Mouse (Mus musculus): ENCODE measurements around the gene Irak2.
"Not testable (repeated sequence)": the region's sequence is repeated elsewhere in the genome, so short reads cannot be mapped to it uniquely, and the experiment has no call there.

Irak2 gene

DNA sequence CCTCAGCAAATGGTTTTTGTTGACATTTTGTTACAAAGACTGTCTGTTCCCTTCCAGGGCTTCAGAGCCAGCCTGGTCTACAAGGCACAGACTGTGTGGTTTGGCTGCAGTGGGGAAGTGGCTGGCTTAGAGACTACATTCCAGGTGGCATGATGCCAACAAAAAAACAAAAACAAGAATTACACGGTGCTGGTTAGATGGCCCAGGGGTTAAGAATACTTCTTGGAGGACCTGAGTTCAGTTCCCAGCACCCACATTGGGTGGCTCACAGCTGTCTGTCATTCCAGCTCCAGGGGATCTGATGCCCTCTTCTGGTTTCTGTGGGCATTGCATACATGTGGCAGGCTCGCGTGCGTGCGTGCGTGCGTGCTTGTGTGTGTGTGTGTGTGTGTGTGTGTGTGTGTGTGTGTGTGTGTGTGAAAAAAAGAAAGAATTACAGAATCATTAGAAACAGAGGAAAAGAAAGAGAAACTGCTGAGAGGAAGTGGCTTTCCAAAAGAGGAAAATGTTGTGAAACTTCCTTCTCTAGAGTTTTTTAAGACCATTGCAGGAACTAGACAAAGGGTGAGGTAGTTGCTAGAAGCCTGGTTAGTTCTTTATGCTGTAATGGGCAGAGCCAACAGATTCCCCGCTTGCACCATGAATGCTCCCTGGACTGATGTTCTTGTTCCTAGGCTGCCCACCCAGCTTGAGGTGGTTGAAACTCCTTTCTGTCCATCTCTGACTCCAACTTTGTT is 24.9 kb downstream of the Irak2 start:
- in situ Hi-C loops (cut with MboI; ENCODE audit: low sequenced_read_pairs) = no loop called here

- in situ Hi-C loops (cut with MboI; ENCODE audit: low sequenced_read_pairs) = no loop called here
These were observed 26.0 kb downstream of the Irak2 start for GRCm38 (mm10) chr6:113664305-113664704.

- in situ Hi-C loops (cut with MboI; ENCODE audit: low sequenced_read_pairs) = no loop called here
These were observed 29.4 kb downstream of the Irak2 start for GRCm38 (mm10) chr6:113667611-113668122.

- in situ Hi-C loops (cut with MboI; ENCODE audit: low sequenced_read_pairs) = no loop called here
These were observed 30.3 kb downstream of the Irak2 start for GRCm38 (mm10) chr6:113668287-113669154.

DNA sequence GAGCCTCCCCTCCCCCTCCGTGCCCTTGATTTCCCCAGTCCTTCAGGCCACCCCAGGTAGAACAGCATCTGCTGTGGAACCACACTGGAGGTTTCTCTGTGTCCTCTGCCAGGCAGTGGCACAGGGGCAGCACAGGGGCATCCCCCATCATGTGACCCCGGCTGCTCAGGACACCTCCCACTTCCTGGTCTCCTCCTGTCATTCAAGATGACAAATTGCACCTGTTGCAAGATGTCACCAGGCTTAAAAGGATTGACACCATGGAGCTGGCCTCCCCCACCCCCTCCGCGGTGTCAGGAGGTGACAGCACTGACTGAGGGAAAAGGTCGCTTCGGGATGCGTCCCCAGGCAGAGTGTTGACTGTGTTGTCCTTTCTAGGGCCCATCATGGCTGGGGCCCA is 31.6 kb downstream of the Irak2 start:
- in situ Hi-C loops (cut with MboI; ENCODE audit: low sequenced_read_pairs) = no loop called here

GRCm38 (mm10) chr6:113672029-113672428 is 33.8 kb downstream of the Irak2 start:
- in situ Hi-C loops (cut with MboI; ENCODE audit: low sequenced_read_pairs) = not testable (repeated sequence)

DNA sequence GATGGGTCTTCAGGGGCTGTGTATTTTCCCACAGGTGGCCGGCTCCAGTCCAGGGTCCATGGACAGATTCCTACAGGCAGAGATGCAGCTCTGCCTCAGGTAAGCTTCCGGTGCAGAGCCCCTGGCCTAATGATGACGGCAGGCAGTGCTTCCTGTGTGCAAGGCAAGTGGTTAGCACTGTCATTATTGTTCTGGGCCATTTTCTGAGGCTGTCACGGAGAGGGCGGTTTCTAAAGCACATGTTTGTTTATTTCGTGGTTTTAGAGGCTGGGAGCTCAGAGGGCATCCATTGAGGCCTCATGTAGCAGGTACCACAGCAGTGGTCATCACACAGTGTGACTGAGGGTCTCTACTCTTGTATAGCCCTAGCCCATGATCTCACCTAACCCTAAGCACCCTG is 34.7 kb downstream of the Irak2 start:
- in situ Hi-C loops (cut with MboI; ENCODE audit: low sequenced_read_pairs) = no loop called here

GRCm38 (mm10) chr6:113675234-113675633 is 37.0 kb downstream of the Irak2 start:
- in situ Hi-C loops (cut with MboI; ENCODE audit: low sequenced_read_pairs) = loop anchor here (5.0 kb wide), 1 partner anchor 38 kb away; the partner anchor contains the start of gene Irak2

- in situ Hi-C loops (cut with MboI; ENCODE audit: low sequenced_read_pairs) = loop anchor here (5.0 kb wide), 1 partner anchor 39 kb away; the partner anchor contains the start of gene Irak2
These were observed 37.7 kb downstream of the Irak2 start for GRCm38 (mm10) chr6:113675991-113676390.

DNA sequence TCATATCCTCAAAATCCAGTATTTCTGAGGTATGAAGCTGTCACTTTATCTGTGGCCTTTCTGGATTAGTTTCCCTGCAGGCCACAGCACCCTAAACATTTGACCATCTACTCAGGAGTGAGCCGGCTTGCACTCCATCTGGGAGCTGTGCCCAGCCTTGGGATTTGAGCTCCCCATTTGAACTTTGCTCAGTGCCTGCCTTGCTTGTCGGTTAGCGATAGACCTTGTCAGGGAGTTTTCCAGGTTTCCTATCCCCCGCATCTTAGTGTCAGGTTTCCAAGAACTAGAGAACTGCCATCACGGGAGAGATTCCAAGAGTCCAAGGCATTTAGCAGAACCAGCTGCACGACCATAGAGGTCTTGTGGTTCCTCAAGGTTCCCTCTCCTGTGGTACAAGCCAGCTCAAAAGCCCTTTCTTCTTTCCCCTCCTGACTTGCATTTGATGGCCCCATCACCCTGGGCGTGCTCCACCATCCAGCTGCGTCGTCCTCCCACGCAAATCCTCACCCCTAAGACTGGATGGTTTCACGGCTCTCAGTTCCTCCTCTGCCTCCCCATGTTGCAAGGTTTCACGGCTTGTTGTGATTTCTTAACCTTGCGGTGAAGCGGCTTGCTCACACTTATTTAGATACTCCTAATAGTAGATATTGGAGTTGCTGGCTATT is 38.9 kb downstream of the Irak2 start:
- in situ Hi-C loops (cut with MboI; ENCODE audit: low sequenced_read_pairs) = loop anchor here (5.0 kb wide), 1 partner anchor 40 kb away; the partner anchor contains the start of gene Irak2

GRCm38 (mm10) chr6:113678246-113679012 is 40.2 kb downstream of the Irak2 start:
- in situ Hi-C loops (cut with MboI; ENCODE audit: low sequenced_read_pairs) = loop anchor here (5.0 kb wide), 1 partner anchor 41 kb away; the partner anchor contains the start of gene Irak2

- in situ Hi-C loops (cut with MboI; ENCODE audit: low sequenced_read_pairs) = loop anchor here (5.0 kb wide), 1 partner anchor 43 kb away; the partner anchor contains the start of gene Irak2
These were observed 41.8 kb downstream of the Irak2 start for GRCm38 (mm10) chr6:113679993-113680566.

GRCm38 (mm10) chr6:113681271-113681670 is 43.0 kb downstream of the Irak2 start:
- in situ Hi-C loops (cut with MboI; ENCODE audit: low sequenced_read_pairs) = no loop called here

DNA sequence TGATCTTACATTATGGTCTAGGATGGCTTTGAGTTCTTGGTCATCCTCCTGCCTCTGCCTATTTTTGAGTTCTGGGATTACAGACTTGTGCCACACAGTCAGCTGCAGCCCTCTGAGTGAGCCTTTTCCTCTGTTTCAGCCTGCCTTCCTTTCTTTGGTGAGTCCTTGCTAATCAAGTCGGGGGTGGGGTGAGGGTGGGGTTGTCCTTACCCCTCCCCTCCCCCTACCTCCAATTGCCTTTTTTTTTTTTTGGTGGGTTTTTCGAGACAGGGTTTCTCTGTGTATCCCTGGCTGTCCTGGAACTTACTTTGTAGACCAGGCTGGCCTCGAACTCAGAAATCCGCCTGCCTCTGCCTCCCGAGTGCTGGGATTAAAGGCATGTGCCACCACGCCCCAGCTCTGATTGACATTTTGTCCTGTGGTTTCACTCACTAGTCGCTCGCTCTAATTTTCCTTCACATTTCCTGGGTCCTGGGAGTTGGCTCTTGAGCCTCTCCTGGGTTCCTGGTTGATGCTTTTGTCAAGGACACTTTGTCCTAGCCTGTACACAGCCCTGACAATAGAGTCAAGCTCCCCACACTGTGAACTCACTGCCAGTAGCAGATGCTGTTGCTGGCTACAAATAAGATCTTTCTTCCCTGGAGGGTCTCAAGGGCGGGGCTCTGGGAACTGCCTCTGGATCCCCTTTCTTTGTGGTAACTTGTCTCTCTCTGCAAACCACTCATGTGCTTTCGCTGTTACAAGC is 45.0 kb downstream of the Irak2 start:
- in situ Hi-C loops (cut with MboI; ENCODE audit: low sequenced_read_pairs) = no loop called here

DNA sequence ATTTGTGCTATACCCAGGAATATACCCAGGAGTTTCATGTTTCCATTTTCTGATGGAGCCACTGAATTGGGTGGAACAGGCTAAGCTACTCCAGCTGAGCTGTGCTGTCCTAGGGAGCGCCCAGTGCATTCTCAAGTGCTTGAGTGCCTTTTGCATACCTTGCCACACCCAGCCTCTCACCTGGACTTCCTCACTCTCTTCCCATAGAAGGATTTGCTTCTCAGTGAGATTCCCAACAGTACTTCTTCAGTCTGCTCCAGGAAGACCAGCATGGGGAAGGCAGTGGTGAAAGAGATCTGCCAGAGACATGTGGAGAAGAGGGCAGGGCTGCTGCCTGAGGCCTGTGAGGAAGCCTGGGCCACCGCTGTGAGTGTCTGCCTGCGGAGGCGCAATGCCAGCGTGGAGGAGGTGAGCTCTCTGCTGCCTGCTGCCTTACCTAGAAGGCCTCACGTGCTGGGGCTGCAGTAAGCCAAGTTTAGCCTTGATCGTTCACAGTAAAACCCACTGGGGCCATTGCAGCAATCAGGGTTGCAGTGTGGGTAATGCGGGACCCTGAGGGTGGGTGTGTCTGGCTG is 48.4 kb downstream of the Irak2 start:
- in situ Hi-C loops (cut with MboI; ENCODE audit: low sequenced_read_pairs) = no loop called here

- in situ Hi-C loops (cut with MboI; ENCODE audit: low sequenced_read_pairs) = no loop called here
These were observed 51.7 kb downstream of the Irak2 start for GRCm38 (mm10) chr6:113690008-113690399.

DNA sequence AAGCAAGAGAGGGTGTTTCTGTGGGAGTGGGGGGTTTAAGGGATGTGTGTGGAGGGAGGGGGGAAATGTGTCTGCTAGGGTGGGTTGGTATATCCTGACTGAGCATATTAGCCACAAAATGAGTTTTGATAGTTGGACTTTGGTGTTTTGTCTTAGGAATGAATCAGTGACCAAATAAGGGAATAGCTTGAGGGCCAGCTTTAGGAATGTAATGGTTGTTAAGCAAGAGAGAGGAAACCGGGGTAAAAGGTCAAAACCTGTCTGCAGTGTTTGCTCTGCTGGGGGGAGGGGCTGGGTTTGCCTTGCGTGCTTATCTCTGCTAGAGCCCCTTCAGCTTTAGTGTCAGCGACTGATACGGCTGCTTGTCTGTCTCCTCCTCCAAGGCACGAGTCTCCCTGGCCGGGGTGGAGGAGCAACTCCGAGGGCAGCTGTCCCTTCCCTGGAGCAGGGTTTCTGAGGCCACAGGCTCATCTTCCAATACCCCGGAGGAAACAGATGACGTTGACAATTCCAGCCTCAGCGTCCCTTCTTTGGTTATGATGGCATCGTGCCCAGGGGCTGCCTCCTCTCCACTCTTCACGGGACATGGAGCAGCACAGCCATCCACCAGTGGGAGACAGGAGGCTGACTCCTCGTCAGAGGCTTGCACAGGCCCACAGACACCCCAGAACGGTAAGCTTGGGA is 52.3 kb downstream of the Irak2 start:
- in situ Hi-C loops (cut with MboI; ENCODE audit: low sequenced_read_pairs) = no loop called here

DNA sequence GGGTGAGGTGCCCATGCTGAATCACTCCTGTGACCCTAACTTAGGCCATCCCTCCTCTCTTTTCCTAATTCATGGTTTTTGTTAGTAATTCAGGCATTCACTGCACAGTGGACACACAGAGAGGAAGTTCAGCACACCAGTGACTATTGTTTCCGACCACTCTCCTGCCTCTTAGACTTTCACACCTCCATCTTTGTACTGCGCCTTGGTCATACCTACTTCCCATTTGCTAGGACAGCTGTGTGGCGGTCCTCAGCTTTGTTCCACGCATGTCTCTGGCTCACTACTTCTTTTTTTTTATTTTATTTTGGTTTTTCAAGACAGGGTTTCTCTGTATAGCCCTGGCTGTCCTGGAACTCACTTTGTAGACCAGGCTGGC is 52.8 kb downstream of the Irak2 start:
- in situ Hi-C loops (cut with MboI; ENCODE audit: low sequenced_read_pairs) = no loop called here
